Mouse (Mus musculus) lung, embryonic 14.5 days (tissue): Measurements from ENCODE around the gene Prph2. TPM values are rescaled to one million over a fixed set of nuclear protein-coding genes. Genes with fewer than 3 reads are reported as not detected.
A peak's percentile ranks its signal among the peaks of the same experiment; 100 is the strongest.

Experiments used
- ATAC-seq: fragments of 200-750 bp; cut with Nextera tagmentation; 2 replicates; pipeline ENCODE4 v1.8.0; 2017; ENCODE audit warnings: mild to moderate bottlenecking, moderate TSS enrichment, moderate library complexity; ENCODE audit not compliant: insufficient read depth
- DNase-seq: peaks from one replicate; pipeline ENCODE4 v3.0.0-alpha.2; 2015
- H3K27ac ChIP-seq: fragments of 300-500 bp; sonication (generic); 2 replicates; pipeline ENCODE4 v1.5.1; 2014; ENCODE audit warnings: low read depth, mild to moderate bottlenecking, moderate library complexity
- H3K27me3 ChIP-seq: fragments of 300-500 bp; sonication (generic); 2 replicates; pipeline ENCODE4 v1.6.1; 2014; ENCODE audit warnings: low read length, control low read depth; ENCODE audit not compliant: insufficient read depth
- H3K36me3 ChIP-seq: fragments of 300-500 bp; sonication (generic); 2 replicates; pipeline ENCODE4 v1.6.1; 2014; ENCODE audit warnings: control low read depth; ENCODE audit not compliant: insufficient read depth
- H3K4me1 ChIP-seq: fragments of 300-500 bp; sonication (generic); 2 replicates; pipeline ENCODE4 v1.6.1; 2014; ENCODE audit warnings: antibody characterized with exemption, control low read depth; ENCODE audit not compliant: insufficient read depth
- H3K4me2 ChIP-seq: fragments of 300-500 bp; sonication (generic); 2 replicates; pipeline ENCODE4 v1.6.1; 2014; ENCODE audit warnings: mild to moderate bottlenecking
- H3K4me3 ChIP-seq: fragments of 300-500 bp; sonication (generic); 2 replicates; pipeline ENCODE4 v1.5.1; 2014; ENCODE audit warnings: low read depth, low read length
- H3K9ac ChIP-seq: fragments of 300-500 bp; sonication (generic); 2 replicates; pipeline ENCODE4 v1.6.1; 2014
- H3K9me3 ChIP-seq: fragments of 300-500 bp; sonication (generic); 2 replicates; pipeline ENCODE4 v1.6.1; 2016; ENCODE audit warnings: low read depth, low read length, control low read depth
- CTCF ChIP-seq: IDR thresholded peaks from 2 replicates; pipeline ENCODE4 v1.5.1; 2016; ENCODE audit warnings: antibody characterized with exemption, low read depth
- WGBS: fragments of 180-500 bp; shearing (Covaris S2); extraction: QIAGEN DNeasy Blood & Tissue Kit; methylation state at CpG from one replicate; pipeline ENCODE4 v1.1.7; 2014; 5-methylcytosine and 5-hydroxymethylcytosine counted together
- polyA plus RNA-seq: library from polyadenylated mRNA; unstranded; fragments of >200 nt; fragmentation: Nextera tagmentation; extraction: Ambion mirVana; gene quantifications from 2 replicates; pipeline ENCODE4 v1.2.1, GENCODE M21; 2014

The Prph2 gene
- polyA plus RNA-seq, 1 experiment from 2014 or later: not detected

DNA sequence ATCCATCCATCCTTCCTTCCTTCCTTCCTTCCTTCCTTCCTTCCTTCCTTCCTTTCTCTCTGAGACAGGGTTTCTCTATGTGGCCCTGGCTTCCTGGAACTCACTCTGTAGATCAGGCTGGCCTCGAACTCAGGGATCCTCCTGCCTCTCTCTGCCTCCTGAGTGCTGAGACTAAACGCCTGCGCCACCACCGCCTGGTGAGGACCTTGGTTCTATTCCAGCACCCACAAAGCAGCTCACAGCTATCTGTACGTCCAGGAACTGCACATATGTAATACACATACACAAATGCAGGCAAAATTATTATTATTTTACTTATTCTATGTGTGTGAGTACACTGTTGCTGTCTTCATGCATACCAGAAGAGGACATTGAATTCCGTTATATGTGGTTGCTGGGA, 25.5 kb upstream of the Prph2 start:
- Histone ChIP-seq H3K9me3 (no peaks in the 10 kb centered on the region), H3K27me3 (no peaks in the 10 kb centered on the region), H3K27ac (no peak overlapping the region), H3K9ac (no peak overlapping the region), H3K36me3 (no peaks in the 10 kb centered on the region), H3K4me3 (no peak overlapping the region), H3K4me2 (no peak overlapping the region), H3K4me1 (peaks cover 11% of the 10 kb centered on the region)
- ATAC-seq (no peak), DNase-seq (no peak)
- WGBS: 92% methylated on average over 6 of the region's 6 CpGs
- no peak for TF ChIP-seq CTCF

- no peak for ATAC-seq
- Histone ChIP-seq H3K27me3 (no peaks in the 10 kb centered on the region), H3K4me2 (peak overlapping the region; percentile 26; the same call in 1 of the 2 replicates), H3K4me1 (peaks cover 11% of the 10 kb centered on the region), H3K9me3 (no peaks in the 10 kb centered on the region), H3K36me3 (no peaks in the 10 kb centered on the region), H3K27ac (no peak overlapping the region), H3K4me3 (no peak overlapping the region), H3K9ac (peak overlapping the region; percentile 24; the same call in 1 of the 2 replicates)
- no peak for DNase-seq
- 39% methylated on average over 11 of the region's 11 CpGs for WGBS
- TF ChIP-seq CTCF: no peak
Measured at GRCm38 (mm10) chr17:46885218-46885909, 24.9 kb upstream of the Prph2 start.

GRCm38 (mm10) chr17:46885910-46886643, 24.2 kb upstream of the Prph2 start:
- no peak overlapping the region for H3K4me3 ChIP-seq
- 23% methylated on average over 17 of the region's 17 CpGs for WGBS
- peak; percentile 70 for DNase-seq

GRCm38 (mm10) chr17:46888511-46889212, 21.6 kb upstream of the Prph2 start:
- TF ChIP-seq CTCF: peak; percentile 69
- 26% methylated on average over 16 of the region's 16 CpGs for WGBS
- DNase-seq (peak; percentile 78), ATAC-seq (no peak)
- Histone ChIP-seq H3K27ac (peak overlapping the region; percentile 98), H3K36me3 (peaks cover 8% of the 10 kb centered on the region; the same call in 1 of the 2 replicates), H3K9ac (peak overlapping the region; percentile 71), H3K4me2 (peak overlapping the region; percentile 100), H3K9me3 (no peaks in the 10 kb centered on the region), H3K27me3 (no peaks in the 10 kb centered on the region), H3K4me1 (peaks cover 20% of the 10 kb centered on the region), H3K4me3 (peak overlapping the region; percentile 93)

More at GRCm38 (mm10) chr17:46885910-46886643, 24.2 kb upstream of the Prph2 start:
- no peaks in the 10 kb centered on the region for H3K9me3 ChIP-seq
- no peak for TF ChIP-seq CTCF
- H3K4me1 ChIP-seq: peaks cover 11% of the 10 kb centered on the region
- peak overlapping the region; percentile 24 for H3K9ac ChIP-seq
- H3K27ac ChIP-seq: no peak overlapping the region
- no peak for ATAC-seq
- no peaks in the 10 kb centered on the region for H3K36me3 ChIP-seq
- peak overlapping the region; percentile 26 for H3K4me2 ChIP-seq
- no peaks in the 10 kb centered on the region for H3K27me3 ChIP-seq

DNA sequence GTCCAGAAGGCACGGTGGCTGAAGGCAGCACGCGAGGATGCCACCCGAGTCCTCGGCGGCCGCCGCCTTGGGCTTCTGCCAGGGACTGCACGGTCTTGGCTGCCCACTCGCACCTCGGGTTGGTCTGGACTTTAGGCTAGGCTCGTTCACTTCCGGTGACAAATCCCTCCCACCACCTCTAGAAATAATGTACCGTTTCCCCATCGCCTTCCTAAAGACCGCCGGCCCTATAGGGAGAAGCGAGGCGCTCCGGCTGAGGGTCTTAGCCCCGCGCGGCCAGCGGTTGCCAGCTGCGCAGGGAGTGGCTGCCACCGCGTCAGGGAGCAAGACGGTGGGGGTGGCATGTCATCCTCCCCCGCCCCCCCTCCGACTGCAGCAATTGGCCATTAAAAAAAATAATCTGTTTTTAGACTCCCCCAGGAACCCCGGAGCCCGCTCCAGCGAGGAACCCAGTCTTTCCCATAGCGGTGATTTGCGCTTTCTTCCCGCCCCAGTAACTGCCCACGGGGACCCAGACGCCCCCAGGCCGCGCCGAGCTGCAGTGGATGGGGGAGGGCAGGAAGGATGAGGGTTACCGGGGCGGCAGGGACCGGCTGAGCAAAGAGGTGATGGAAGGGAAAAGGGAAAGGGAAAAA, 20.7 kb upstream of the Prph2 start:
- Histone ChIP-seq H3K36me3 (peaks cover 13% of the 10 kb centered on the region; the same call in 1 of the 2 replicates), H3K4me3 (peak overlapping the region; percentile 93), H3K4me1 (peaks cover 17% of the 10 kb centered on the region), H3K9me3 (no peaks in the 10 kb centered on the region), H3K27ac (peak overlapping the region; percentile 98), H3K9ac (peak overlapping the region; percentile 71), H3K4me2 (peak overlapping the region; percentile 100), H3K27me3 (no peaks in the 10 kb centered on the region)
- peak; percentile 66 for ATAC-seq
- TF ChIP-seq CTCF: no peak
- DNase-seq: peak; percentile 85
- WGBS: under 1% methylated on average over 44 of the region's 44 CpGs

GRCm38 (mm10) chr17:46890116-46890815, 20.0 kb upstream of the Prph2 start, which contains the start of gene Tbcc:
Gene Tbcc (plus strand): TSS chr17:46890684.
- peak; percentile 89 for ATAC-seq
- WGBS: under 1% methylated on average over 36 of the region's 40 CpGs
- H3K9me3 ChIP-seq: no peaks in the 10 kb centered on the region

More at GRCm38 (mm10) chr17:46890116-46890815, 20.0 kb upstream of the Prph2 start, which contains the start of gene Tbcc:
- Histone ChIP-seq H3K9ac (peak within 1 kb of the TSS; percentile 87), H3K27ac (peak within 1 kb of the TSS; percentile 98), H3K27me3 (no peaks in the 10 kb centered on the region), H3K4me3 (peak within 1 kb of the TSS; percentile 93), H3K4me1 (peaks cover 17% of the 10 kb centered on the region), H3K4me2 (peak within 1 kb of the TSS; percentile 100), H3K36me3 (peaks cover 13% of the 10 kb centered on the region; the same call in 1 of the 2 replicates)
- peak; percentile 99 for DNase-seq
- TF ChIP-seq CTCF: no peak
